Mouse (Mus musculus): ENCODE measurements around the gene Tmem79.
A peak's percentile ranks its signal among the peaks of the same experiment; 100 is the strongest.
"Not testable (repeated sequence)": the region's sequence is repeated elsewhere in the genome, so short reads cannot be mapped to it uniquely, and the experiment has no call there.

Gene Tmem79

DNA sequence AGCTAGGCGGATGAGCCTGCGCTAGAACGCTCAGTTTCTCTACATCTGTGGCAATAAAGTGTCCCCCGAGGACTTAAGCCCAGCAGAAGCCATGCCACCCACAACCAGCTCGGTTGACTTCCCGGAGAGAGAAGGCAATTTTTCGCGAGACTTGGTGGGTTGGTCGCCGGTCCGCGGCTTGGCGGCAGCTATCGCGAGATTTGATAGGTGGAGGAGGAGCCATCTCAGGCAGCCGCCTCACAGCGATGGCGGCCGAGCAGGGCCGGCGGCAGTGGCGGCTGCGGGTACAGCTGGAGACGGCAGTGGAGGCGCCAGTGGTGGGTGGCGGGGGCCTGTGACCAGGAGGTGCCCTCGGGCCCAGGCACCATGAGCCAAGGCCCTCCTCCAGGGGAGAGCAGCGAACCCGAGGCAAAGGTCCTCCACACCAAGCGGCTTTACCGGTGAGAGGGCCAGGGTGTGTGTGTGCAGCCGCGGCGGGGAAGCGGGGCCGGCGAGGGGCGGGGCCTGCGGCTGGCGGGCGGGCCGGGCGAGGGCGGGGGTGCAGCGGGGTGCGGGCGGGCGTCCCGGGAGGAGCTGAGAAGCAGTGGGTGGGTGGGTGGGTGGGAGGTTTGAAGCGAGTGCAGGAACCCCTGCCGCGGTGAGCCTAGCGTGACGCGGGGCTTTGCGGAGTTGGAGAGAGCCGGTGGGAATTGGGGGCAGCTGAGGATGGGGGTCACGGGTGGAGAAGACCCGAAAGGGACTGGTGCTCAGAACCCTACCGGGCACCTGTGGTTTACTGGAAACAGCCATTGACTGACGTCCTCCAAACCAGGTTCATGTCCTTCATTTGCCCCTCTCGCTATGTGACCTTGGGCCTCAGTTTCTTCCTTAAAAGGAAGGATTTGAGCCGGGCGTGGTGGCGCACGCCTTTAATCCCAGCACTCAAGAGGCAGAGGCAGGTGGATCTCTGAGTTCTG lies at the start of gene Tmem79, which contains the start of gene Smg5:
TSS of gene Tmem79 (minus strand) at position 91 of the 956 bp plus-strand sequence.
TSS of gene Smg5 (plus strand) at position 203 of the 956 bp plus-strand sequence.
- peak; percentile 96 for DNase-seq (ENCODE audit: low spot score)

DNA sequence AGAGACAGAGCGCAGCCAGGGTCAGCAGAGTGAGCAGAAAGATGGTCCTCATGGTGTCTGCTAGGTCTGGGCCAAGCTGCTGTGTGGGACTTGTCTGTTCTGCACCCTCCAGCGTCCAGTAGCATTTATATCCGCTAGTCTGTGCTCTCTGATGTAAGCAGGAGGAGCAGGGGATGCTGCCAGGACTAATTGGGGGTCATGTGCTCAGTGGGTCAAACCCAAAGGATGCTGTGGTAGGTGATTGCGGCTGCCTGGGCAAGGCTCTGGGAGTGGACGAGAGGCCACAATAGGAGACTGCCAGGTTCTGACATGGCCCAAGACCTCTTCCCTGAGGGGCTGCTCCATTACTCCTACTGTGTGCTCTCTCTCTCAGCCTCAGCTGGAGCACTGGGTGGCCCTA lies 48.4 kb upstream of the Tmem79 start, which contains the start of gene Bglap:
TSS of gene Bglap (minus strand) at position 101 of the 400 bp plus-strand sequence.
- DNase-seq (ENCODE audit: low spot score), result no peak

DNA sequence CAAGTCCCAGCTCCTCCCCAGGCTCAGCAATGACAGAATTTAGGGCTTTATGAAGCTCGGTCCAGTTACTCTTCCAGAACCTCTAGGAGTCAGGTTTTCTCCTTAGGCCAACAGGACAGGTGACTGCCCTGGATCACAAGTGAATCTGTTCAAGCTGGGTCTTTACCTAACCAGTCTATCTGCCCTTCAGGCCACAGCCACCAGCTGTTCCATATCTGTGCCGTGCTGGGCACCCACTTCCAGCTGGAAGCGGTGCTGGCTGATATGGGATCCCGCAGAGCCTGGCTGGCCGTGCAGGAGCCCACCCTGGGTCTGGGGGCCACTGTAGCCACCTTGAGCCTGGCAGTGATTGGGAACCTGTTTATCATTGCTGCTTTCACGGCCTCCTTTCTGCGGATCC lies 46.4 kb upstream of the Tmem79 start:
- DNase-seq (ENCODE audit: low spot score), result not testable (repeated sequence)

GRCm38 (mm10) chr3:88381389-88382315 lies 45.7 kb upstream of the Tmem79 start:
- not testable (repeated sequence) for DNase-seq (ENCODE audit: low spot score)

DNA sequence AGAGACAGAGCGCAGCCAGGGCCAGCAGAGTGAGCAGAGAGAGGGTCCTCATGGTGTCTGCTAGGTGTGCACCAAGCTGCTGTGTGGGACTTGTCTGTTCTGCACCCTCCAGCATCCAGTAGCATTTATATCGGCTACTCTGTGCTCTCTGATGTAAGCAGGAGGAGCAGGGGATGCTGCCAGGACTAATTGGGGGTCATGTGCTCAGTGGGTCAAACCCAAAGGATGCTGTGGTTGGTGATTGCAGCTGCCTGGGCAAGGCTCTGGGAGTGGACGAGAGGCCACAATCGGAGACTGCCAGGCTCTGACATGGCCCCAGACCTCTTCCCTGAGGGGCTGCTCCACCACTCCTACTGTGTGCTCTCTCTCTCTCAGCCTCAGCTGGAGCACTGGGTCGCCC lies 42.7 kb upstream of the Tmem79 start, which contains the start of gene Bglap2:
TSS of gene Bglap2 (minus strand) at position 101 of the 400 bp plus-strand sequence.
- not testable (repeated sequence) for DNase-seq (ENCODE audit: low spot score)

DNA sequence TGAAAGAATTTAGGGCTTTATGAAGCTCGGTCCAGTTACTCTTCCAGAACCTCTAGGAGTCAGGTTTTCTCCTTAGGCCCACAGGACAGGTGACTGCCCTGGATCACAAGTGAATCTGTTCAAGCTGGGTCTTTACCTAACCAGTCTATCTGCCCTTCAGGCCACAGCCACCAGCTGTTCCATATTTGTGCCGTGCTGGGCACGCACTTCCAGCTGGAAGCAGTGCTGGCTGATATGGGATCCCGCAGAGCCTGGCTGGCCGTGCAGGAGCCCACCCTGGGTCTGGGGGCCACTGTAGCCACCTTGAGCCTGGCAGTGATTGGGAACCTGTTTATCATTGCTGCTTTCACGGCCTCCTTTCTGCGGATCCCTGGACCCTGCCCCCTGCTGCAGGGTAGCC lies 40.7 kb upstream of the Tmem79 start:
- DNase-seq (ENCODE audit: low spot score), result not testable (repeated sequence)

- not testable (repeated sequence) for DNase-seq (ENCODE audit: low spot score)
These were observed 40.0 kb upstream of the Tmem79 start for GRCm38 (mm10) chr3:88375750-88376626.

DNA sequence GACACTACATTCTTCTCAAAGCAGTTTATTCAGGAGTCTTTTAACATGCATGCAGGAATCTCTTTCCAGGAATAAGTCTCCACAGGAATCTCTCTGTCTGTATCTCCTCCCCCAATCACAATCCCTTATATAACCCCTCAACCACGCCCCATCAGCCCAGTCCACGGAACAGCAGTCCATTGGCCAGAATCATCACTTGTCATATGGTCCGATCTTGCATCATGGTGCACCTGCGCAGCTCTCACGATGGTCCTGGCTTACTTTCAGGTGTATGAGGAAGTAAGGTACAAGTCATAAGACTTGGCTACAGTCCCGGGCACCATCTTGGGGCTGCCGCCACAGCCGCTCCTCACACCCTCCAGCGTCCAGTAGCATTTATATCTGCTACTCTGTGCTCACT lies 36.7 kb upstream of the Tmem79 start, which contains the start of gene Bglap3:
TSS of gene Bglap3 (minus strand) at position 101 of the 400 bp plus-strand sequence.
- not testable (repeated sequence) for DNase-seq (ENCODE audit: low spot score)

GRCm38 (mm10) chr3:88368511-88368910 lies 32.6 kb upstream of the Tmem79 start:
- DNase-seq (ENCODE audit: low spot score), result not testable (repeated sequence)

DNA sequence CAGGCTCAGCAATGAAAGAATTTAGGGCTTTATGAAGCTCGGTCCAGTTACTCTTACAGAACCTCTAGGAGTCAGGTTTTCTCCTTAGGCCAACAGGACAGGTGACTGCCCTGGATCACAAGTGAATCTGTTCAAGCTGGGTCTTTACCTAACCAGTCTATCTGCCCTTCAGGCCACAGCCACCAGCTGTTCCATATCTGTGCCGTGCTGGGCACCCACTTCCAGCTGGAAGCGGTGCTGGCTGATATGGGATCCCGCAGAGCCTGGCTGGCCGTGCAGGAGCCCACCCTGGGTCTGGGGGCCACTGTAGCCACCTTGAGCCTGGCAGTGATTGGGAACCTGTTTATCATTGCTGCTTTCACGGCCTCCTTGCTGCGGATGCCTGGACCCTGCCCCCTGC lies 31.6 kb upstream of the Tmem79 start:
- DNase-seq (ENCODE audit: low spot score), result not testable (repeated sequence)

- DNase-seq (ENCODE audit: low spot score), result peak; percentile 39
These were observed 31.0 kb upstream of the Tmem79 start for GRCm38 (mm10) chr3:88366830-88367428.

GRCm38 (mm10) chr3:88365705-88366361 lies 29.9 kb upstream of the Tmem79 start:
- no peak for DNase-seq (ENCODE audit: low spot score)

DNA sequence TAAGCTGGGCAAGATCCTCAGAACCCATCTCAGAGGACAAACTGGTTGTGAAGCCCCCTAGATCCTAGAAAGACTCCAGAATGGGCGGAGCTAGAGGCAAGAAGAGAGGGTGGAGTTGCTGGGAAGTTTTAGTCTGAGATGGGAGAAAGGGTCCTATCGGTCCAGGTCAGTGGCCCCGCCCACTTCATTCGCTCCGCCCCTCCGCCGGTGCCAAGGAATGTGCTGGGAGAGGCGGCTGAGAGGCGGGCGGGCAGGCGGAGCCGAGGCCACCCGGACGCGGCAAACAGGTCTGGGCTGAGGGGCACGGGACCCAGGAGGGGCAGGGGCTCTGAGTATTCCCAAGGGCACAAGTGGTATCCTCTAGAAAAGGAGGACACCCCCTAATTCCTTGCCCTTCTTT lies 28.4 kb upstream of the Tmem79 start, which contains the start of gene Paqr6:
TSS of gene Paqr6 (plus strand) at position 248 of the 400 bp plus-strand sequence.
- peak; percentile 76 for DNase-seq (ENCODE audit: low spot score)

DNA sequence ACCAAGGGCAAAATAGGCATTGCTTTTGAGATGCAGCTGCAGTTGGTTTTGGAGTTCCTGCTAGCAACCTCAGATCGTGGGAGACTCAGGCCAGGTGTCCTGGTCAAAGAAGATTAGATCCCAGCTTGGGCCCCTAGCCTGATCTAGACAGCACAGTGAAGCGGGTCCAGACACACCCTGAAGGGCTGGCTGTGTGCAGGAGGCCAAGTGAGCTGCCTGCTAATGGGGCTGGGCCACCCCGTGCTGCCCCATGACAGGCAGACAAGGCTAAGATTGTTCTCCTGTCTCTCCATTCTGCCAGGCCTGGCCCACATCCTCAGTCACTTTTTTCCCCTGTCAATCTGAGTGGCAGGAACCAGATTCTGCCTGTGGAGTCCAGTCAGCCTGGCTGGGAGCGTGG lies 27.8 kb upstream of the Tmem79 start:
- DNase-seq (ENCODE audit: low spot score), result no peak

GRCm38 (mm10) chr3:88361612-88362313 lies 25.8 kb upstream of the Tmem79 start:
- no peak for DNase-seq (ENCODE audit: low spot score)

GRCm38 (mm10) chr3:88361096-88361495 lies 25.1 kb upstream of the Tmem79 start:
- DNase-seq (ENCODE audit: low spot score), result no peak

DNA sequence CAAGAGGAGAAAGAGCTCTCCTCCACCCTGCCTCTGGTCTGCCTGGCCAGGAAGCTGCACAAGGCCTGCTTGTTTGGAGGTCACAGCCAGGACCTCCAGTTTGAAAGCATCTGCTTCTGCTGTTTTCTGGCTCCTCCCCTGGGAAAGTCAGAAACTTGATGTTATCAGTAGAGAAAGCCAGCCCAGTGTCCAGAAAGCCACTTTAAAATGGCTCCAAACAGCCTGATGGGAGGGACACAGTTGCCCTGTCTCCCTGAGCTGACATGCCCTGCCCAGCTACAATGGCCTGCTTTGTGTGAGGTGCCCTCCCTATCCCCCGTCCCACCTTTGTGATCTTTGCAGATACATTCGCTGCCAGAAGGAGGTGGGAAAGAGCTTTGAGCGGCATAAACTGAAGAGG lies 24.0 kb upstream of the Tmem79 start:
- DNase-seq (ENCODE audit: low spot score), result no peak

DNA sequence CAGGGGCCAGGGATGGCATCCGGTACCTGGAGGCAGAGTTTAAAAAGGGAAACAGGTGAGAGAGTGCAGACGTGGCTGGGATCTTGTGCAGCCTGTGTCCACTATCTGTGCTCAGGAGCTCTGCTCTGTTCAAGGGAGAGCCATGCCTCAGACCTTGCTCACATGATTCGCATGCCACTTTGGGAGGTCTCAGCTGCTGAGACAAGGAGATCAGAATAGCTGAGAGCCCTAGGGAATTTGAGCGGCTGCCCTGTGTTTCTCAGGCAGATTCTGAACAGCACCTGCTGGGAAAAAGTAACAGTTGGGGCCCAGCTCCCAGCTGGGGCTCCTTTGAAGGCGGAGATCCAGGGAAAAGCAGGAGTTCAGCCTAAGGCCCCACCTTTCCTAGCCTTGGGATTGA lies 23.6 kb upstream of the Tmem79 start:
- DNase-seq (ENCODE audit: low spot score), result no peak
